Mouse (Mus musculus) lung, postnatal 0 days (tissue): ENCODE measurements around the gene Zswim4. TPM values are rescaled to one million over a fixed set of nuclear protein-coding genes. Genes with fewer than 3 reads are reported as not detected.

Source experiments
- ATAC-seq: fragments of 200-750 bp; cut with Nextera tagmentation; 2 replicates; pipeline ENCODE4 v1.8.0; 2017; ENCODE audit warnings: moderate library complexity
- DNase-seq: peaks from one replicate; pipeline ENCODE4 v3.0.0-alpha.2; 2016; ENCODE audit warnings: low spot score
- H3K27ac ChIP-seq: fragments of 300-500 bp; sonication (generic); 2 replicates; pipeline ENCODE4 v1.5.1; 2014; ENCODE audit warnings: antibody characterized with exemption, mild to moderate bottlenecking, low read length, mixed read lengths
- H3K27me3 ChIP-seq: fragments of 300-500 bp; sonication (generic); replicated peaks from 2 replicates; pipeline ENCODE4 v1.6.1; 2014; ENCODE audit warnings: low read length, mixed read lengths; ENCODE audit not compliant: insufficient read depth
- H3K36me3 ChIP-seq: fragments of 300-500 bp; sonication (generic); 2 replicates; pipeline ENCODE4 v1.6.1; 2014; ENCODE audit warnings: low read length, mixed read lengths; ENCODE audit not compliant: insufficient read depth
- H3K4me1 ChIP-seq: fragments of 300-500 bp; sonication (generic); 2 replicates; pipeline ENCODE4 v1.6.1; 2014; ENCODE audit warnings: antibody characterized with exemption, low read depth, low read length, mixed read lengths; ENCODE audit not compliant: insufficient read depth
- H3K4me2 ChIP-seq: fragments of 300-500 bp; sonication (generic); replicated peaks from 2 replicates; pipeline ENCODE4 v1.6.1; 2014; ENCODE audit warnings: low read depth, mild to moderate bottlenecking, low read length, moderate library complexity, mixed read lengths
- H3K4me3 ChIP-seq: fragments of 300-500 bp; sonication (generic); 2 replicates; pipeline ENCODE4 v1.5.1; 2014; ENCODE audit warnings: low read depth, low read length
- H3K9ac ChIP-seq: fragments of 300-500 bp; sonication (generic); replicated peaks from 2 replicates; pipeline ENCODE4 v1.6.1; 2014; ENCODE audit warnings: low read depth, mild to moderate bottlenecking
- H3K9me3 ChIP-seq: fragments of 300-500 bp; sonication (generic); 2 replicates; pipeline ENCODE4 v1.6.1; 2016; ENCODE audit warnings: low read length, mixed read lengths
- CTCF ChIP-seq: IDR thresholded peaks from 2 replicates; pipeline ENCODE4 v1.5.1; 2016; ENCODE audit warnings: antibody characterized with exemption, mild to moderate bottlenecking
- EP300 ChIP-seq: IDR thresholded peaks from 2 replicates; pipeline ENCODE4 v1.6.1; 2016; ENCODE audit warnings: antibody characterized with exemption, mild to moderate bottlenecking, control low read depth
- WGBS: fragments of 180-500 bp; shearing (Covaris S2); extraction: QIAGEN DNeasy Blood & Tissue Kit; methylation state at CpG from one replicate; pipeline ENCODE4 v1.1.7; 2014; 5-methylcytosine and 5-hydroxymethylcytosine counted together
- polyA plus RNA-seq: library from polyadenylated mRNA; unstranded; fragments of >200 nt; fragmentation: Nextera tagmentation; extraction: Ambion mirVana; gene quantifications from 2 replicates; pipeline ENCODE4 v1.2.1, GENCODE M21; 2015

The Zswim4 gene
- polyA plus RNA-seq, 1 experiment from 2014 or later = 7.8 TPM

DNA sequence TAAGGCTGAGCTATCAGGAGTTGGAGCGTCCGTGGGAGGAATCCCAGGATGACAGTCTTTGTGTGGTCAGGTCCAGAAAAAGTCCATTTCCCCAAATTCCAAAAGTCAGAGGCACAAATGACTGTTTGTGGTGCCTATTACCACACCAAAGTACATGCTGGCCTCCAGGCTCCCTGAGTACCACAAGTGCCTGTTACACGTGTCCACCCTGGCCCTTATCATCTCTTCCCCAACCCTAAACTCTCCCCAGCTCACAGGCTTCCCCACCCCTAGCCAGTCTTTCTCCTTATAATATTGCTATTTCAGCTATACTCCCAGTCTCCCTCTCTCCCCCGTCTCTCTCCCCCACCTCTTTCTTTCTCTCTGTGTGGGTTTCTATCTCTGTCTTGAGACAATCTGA lies 35.4 kb upstream of the Zswim4 start:
- DNase-seq (no peak), ATAC-seq (no peak)
- Histone ChIP-seq H3K4me1 (peaks cover 6% of the 10 kb centered on the region; the same call in 1 of the 2 replicates), H3K9me3 (no peaks in the 10 kb centered on the region), H3K27me3 (no peaks in the 10 kb centered on the region), H3K9ac (no peak overlapping the region), H3K4me2 (no peak overlapping the region), H3K27ac (no peak overlapping the region), H3K36me3 (no peaks in the 10 kb centered on the region), H3K4me3 (no peak overlapping the region)
- TF ChIP-seq CTCF = no peak
- no peak for TF ChIP-seq EP300
- WGBS = 73% methylated on average over 4 of the region's 4 CpGs

DNA sequence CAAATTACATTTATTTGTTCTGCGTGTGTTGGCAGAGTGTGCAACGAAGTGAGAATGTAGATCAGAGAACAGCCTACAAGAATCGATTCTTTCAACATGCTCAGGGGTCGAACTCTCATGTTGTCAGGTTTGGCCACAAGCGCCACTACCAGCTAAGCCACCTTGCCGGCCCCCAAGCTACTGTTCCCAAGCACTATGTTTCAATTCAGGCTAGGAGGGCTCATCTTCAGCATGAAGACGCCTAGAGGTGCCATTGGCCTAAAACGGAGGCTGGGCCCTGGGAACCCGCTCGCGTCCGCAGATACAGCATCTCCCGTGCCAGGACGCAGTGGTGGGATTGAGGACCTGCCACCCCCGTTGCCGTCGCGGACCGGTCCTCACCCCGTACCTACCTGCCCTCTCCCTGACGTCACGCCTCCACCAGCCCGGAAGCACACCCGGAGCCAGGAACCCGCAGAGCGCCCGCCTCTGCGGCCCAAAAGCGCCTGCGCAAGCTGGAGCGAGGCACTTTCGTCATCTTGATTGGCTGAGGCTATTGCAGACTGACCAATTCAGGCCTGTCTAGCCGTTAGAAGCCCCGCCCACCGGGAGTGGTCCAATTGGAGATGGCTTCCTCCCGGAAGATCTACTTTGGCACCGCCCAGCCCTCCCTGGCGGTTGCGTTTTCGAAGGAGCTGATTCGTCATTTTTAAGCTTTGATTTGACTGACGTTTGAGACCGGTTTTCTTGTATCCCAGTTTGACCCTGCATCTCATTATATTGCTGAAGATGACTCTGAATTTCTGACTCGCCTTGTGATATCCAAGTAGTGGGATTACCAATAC lies 33.3 kb upstream of the Zswim4 start, which contains the start of gene Ccdc130:
Gene Ccdc130 (minus strand): TSS at position 431 of the 824 bp plus-strand sequence.
- H3K36me3 ChIP-seq = peaks cover 13% of the 10 kb centered on the region
- peak within 1 kb of the TSS; percentile 72 for H3K9ac ChIP-seq
- H3K4me3 ChIP-seq = peak within 1 kb of the TSS; percentile 82
- H3K4me2 ChIP-seq = peak within 1 kb of the TSS; percentile 70
- H3K9me3 ChIP-seq = no peaks in the 10 kb centered on the region
- under 1% methylated on average over 44 of the region's 44 CpGs for WGBS
- peak; percentile 100 for ATAC-seq
- H3K4me1 ChIP-seq = peaks cover 6% of the 10 kb centered on the region; the same call in 1 of the 2 replicates
- DNase-seq = peak; percentile 100
- H3K27me3 ChIP-seq = no peaks in the 10 kb centered on the region
- peak within 1 kb of the TSS; percentile 58; the same call in 1 of the 2 replicates for H3K27ac ChIP-seq
- TF ChIP-seq CTCF (no peak), EP300 (no peak)

GRCm38 (mm10) chr8:84261098-84261497 lies 24.2 kb upstream of the Zswim4 start:
- 94% methylated on average over 4 of the region's 4 CpGs for WGBS
- Histone ChIP-seq H3K27me3 (no peaks in the 10 kb centered on the region), H3K9ac (no peak overlapping the region), H3K27ac (no peak overlapping the region), H3K36me3 (peaks cover 26% of the 10 kb centered on the region), H3K9me3 (no peaks in the 10 kb centered on the region), H3K4me2 (no peak overlapping the region), H3K4me3 (no peak overlapping the region), H3K4me1 (peaks cover 10% of the 10 kb centered on the region)
- DNase-seq (no peak), ATAC-seq (no peak)
- TF ChIP-seq CTCF = no peak
- no peak for TF ChIP-seq EP300

DNA sequence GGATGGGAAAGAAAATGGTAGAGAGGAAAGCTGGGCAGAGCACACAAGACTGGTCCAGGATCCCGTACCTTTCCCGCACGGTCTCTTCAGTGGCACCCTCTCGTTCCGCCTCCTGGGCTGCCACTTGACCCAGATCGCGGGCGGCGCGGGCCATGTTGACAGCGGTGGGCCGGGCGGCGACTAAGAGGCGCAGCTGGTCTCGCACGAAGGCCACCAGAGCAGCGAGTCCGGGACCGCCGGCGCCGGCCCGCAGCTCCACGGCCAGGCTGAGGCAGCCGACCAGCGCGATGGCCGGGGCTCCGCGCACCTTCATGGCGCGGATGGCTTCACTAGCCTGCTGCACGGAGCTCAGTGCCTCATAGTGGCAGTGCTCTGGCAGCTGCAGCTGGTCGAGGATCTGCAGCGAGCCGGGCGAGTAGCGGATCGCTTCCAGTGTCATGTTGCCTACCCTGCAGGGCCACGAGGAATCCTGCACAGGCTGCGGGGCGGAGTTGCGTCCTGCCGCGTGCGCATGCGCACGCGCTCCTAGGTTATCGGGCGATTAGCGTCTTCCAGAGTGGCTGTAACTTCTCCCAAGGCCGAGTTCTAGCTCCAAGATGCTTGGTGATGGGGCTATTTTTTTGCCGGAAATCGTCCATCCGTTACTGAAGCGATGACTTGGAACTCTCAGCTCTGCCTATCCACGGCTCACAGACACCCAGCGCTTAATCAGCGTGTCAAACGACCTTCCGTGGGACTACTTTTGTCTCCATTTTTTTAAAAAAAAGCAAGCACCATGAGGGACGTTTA lies 20.2 kb upstream of the Zswim4 start, which contains the start of gene Mri1:
Gene Mri1 (minus strand): TSS at position 505 of the 789 bp plus-strand sequence.
- peak within 1 kb of the TSS; percentile 62 for H3K9ac ChIP-seq
- peak; percentile 94 for DNase-seq
- peak within 1 kb of the TSS; percentile 99 for H3K4me2 ChIP-seq
- peak within 1 kb of the TSS; percentile 73 for H3K4me3 ChIP-seq
- H3K4me1 ChIP-seq = peaks cover 11% of the 10 kb centered on the region
- peak; percentile 91 for ATAC-seq
- peak within 1 kb of the TSS; percentile 91 for H3K27ac ChIP-seq
- 0% methylated on average over 58 of the region's 64 CpGs for WGBS
- no peaks in the 10 kb centered on the region for H3K9me3 ChIP-seq
- H3K27me3 ChIP-seq = no peaks in the 10 kb centered on the region
- H3K36me3 ChIP-seq = peaks cover 13% of the 10 kb centered on the region; the same call in 1 of the 2 replicates
- peak; percentile 34; the same call in 1 of the 2 replicates for TF ChIP-seq CTCF
- TF ChIP-seq EP300 = no peak

DNA sequence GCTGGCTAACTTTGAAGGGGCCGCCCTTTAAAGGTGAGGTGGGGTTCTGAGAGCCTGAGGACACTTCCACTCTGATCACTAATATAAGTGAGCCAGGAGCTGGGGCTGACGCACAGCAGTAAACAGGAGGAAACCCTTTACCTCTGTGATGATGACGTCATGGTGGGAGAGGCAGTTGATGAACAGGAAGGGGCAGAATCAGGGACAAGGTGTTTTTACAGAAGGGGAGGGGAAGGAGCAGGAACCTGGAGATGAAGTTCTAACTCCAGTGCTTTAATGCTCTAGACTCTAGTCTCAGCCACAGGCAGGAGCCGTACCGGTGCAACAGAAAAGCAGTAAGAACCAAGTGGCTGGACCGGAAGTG lies 19.6 kb upstream of the Zswim4 start:
- peak overlapping the region; percentile 62 for H3K9ac ChIP-seq
- peak; percentile 72 for ATAC-seq
- WGBS = 10% methylated on average over 6 of the region's 6 CpGs
- no peaks in the 10 kb centered on the region for H3K9me3 ChIP-seq
- TF ChIP-seq CTCF = no peak
- TF ChIP-seq EP300 = no peak
- peaks cover 11% of the 10 kb centered on the region for H3K4me1 ChIP-seq
- H3K4me2 ChIP-seq = peak overlapping the region; percentile 99
- peaks cover 12% of the 10 kb centered on the region; the same call in 1 of the 2 replicates for H3K36me3 ChIP-seq
- peak overlapping the region; percentile 91 for H3K27ac ChIP-seq
- peak; percentile 90 for DNase-seq
- H3K27me3 ChIP-seq = no peaks in the 10 kb centered on the region
- H3K4me3 ChIP-seq = peak overlapping the region; percentile 73

- H3K9ac ChIP-seq = 0 out of 2 replicates have a peak overlapping the region, but pooled peaks have one; percentile 26
Measured at GRCm38 (mm10) chr8:84255858-84256257, 19.0 kb upstream of the Zswim4 start.

More at GRCm38 (mm10) chr8:84255858-84256257, 19.0 kb upstream of the Zswim4 start:
- H3K27ac ChIP-seq = peak overlapping the region; percentile 91
- H3K4me1 ChIP-seq = peaks cover 11% of the 10 kb centered on the region
- no peaks in the 10 kb centered on the region for H3K9me3 ChIP-seq
- ATAC-seq (no peak), DNase-seq (no peak)
- H3K27me3 ChIP-seq = no peaks in the 10 kb centered on the region
- peak overlapping the region; percentile 73; the same call in 1 of the 2 replicates for H3K4me3 ChIP-seq
- WGBS = 81% methylated on average over 3 of the region's 3 CpGs
- 0 out of 2 replicates have a peak, but pooled peaks cover 8% of the 10 kb centered on the region for H3K36me3 ChIP-seq
- peak overlapping the region; percentile 99 for H3K4me2 ChIP-seq
- TF ChIP-seq CTCF (peak; percentile 40), EP300 (no peak)
